Mouse (Mus musculus) brain, embryonic 14.5 days (tissue): ENCODE measurements around the gene Mfap2.

Source experiments
- CTCF ChIP-seq: fragments of 200-500 bp; IDR thresholded peaks from 2 replicates; pipeline ENCODE4 v1.5.1; 2012; ENCODE audit warnings: inconsistent platforms, mild to moderate bottlenecking, moderate library complexity, borderline replicate concordance; ENCODE audit not compliant: insufficient read depth, insufficient read length; ENCODE audit errors: extremely low read depth
- POLR2A ChIP-seq: fragments of 200-500 bp; IDR thresholded peaks from 2 replicates; pipeline ENCODE4 v1.6.1; 2012; ENCODE audit warnings: mild to moderate bottlenecking, inconsistent platforms, borderline replicate concordance; ENCODE audit not compliant: poor library complexity, insufficient read depth, insufficient read length, severe bottlenecking; ENCODE audit errors: extremely low read depth

GRCm38 (mm10) chr4:141052442-141052841 is 42.2 kb downstream of the Mfap2 start:
- TF ChIP-seq POLR2A (no peak), CTCF (no peak)
